Mouse (Mus musculus) left cerebral cortex, adult 11 months (tissue): Measurements from ENCODE around the gene Abcg2.
"Not testable (repeated sequence)": the region's sequence is repeated elsewhere in the genome, so short reads cannot be mapped to it uniquely, and the experiment has no call there.

Experiments used
- DNase-seq: peaks from one replicate; pipeline ENCODE4 v3.0.0; 2022; ENCODE audit warnings: low spot score

The Abcg2 gene

DNA sequence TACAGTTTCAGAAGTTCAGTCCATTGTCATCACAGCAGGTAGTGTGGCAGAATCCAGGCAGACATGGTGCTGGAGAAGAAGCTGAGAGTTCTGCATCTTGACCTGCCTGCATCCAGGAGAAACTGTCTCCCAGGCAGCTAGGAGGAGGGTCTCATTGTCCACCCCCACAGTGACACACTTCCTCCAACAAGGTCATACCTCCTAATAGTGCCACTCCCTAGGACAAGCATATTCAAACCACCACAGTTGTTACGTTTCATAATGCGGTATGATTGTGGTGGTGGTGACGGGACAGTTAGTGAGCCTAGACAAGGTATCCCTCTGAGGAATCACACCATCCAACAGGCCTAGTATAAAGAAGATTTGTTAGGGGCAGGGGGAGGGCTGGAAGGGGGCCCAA lies at the start of gene Abcg2:
Gene Abcg2 (plus strand): TSS at position 301 of the 400 bp plus-strand sequence.
- DNase-seq, result not testable (repeated sequence)

DNA sequence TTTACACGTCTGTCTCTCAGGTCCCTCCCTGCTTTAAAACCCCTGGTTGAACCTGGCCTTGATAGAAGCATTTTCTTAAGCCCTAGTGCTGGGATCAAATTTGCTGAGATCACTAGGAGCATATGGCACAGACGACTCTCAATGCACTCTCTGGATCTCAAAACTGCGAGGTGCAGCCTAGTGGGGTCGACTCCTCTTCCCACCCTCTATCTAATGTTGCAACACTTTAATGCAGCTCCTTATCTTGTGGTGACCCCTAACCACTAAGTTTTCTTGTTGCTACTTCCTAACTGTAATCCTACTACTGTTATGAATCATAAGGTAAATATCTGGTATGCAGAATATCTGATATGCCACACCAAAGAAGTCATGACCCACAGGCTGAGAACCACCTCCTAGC lies 44.1 kb upstream of the Abcg2 start:
- not testable (repeated sequence) for DNase-seq

DNA sequence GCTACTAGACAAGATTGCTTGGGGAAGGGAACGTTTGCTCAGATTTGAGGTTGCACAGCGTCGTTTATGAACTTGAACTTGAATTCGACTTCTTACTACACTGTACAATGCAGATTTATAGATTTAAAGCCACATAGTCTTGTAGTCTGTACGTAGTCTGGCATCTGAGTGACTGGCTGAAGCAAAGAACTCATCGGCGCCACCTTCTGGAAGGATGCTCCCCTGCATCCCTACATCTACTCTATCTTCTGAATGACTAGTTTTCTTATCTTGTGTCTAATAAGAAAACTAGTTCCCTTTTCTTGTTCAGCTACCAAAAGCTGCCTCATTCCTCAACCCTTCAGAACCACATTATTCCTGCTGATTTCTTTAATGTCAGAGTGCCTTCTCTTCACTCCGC lies 41.5 kb upstream of the Abcg2 start:
- DNase-seq, result not testable (repeated sequence)

DNA sequence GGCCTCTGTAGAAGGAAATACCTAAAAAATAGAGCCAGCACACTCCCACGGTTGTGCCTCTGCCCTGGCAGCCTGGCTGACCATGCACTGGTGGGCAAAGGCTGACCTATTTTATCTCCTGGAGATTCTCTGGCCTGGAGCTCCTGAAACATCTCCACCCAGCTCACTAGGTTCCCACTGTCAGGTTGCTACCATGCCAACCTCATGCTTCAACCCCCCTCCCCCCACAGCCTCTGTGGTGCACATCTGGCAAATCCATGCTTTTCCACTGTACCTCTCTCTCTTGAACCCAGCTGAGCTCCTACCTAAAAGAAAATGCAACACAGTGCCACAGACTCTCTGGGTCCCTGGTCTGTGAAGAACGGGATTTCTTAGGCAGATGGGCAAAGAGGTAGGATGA lies 39.4 kb upstream of the Abcg2 start:
- DNase-seq, result not testable (repeated sequence)

DNA sequence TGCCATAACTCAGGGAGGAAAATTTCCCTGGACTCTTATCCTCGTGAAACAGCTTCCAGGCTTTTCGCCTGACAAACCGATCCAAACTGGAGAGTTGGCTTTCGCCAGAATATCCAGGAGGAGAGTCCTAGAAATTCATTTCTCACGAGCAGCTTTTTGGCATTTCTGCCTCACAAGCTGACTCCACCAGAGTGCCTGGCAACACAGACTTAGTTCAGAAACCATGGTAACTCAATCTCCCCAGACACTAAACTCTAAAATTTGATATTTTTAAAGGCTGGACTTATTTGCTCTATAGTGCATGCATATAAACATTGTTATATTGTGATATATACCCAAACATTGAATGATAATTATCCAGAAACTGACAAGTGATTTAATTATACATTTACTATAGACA lies 38.3 kb upstream of the Abcg2 start:
- DNase-seq, result not testable (repeated sequence)

DNA sequence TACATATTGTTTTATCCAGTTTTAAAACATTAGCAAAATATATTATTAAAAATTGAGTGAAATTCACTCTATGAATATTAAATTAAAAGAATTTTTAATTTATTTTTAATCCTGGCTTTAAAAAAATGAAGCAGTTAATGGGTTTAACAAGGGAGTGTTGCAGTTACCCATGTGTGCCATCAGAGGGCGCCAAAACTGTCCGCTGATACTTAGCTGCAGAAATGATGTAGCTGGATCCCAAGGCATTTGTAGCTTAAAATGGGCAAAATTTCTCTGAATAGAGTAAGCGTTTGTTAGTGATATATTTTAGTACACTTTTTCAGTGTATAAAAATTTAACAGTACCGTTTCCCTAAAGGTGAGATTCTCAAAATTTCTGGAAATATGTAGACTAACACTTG lies 37.5 kb upstream of the Abcg2 start:
- no peak for DNase-seq

DNA sequence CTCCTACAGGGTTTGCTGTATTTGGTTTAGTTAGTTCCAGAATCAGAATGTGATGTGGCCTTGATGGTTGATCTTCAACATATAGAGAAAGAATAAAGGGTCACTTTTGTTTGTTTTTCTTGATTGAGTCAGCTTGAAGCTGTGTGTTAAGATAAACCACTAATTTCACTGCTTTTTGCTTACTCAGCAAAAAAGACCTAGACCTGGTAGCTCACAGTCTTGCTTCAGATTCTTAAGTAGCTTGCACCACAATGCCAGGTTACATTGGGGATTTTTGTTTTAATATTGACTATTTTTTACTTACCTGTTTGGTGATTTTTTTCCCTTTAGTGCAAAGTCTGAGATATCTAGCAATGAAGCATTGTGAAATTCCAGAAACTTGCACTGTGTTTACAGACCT lies 30.5 kb upstream of the Abcg2 start:
- DNase-seq, result not testable (repeated sequence)

DNA sequence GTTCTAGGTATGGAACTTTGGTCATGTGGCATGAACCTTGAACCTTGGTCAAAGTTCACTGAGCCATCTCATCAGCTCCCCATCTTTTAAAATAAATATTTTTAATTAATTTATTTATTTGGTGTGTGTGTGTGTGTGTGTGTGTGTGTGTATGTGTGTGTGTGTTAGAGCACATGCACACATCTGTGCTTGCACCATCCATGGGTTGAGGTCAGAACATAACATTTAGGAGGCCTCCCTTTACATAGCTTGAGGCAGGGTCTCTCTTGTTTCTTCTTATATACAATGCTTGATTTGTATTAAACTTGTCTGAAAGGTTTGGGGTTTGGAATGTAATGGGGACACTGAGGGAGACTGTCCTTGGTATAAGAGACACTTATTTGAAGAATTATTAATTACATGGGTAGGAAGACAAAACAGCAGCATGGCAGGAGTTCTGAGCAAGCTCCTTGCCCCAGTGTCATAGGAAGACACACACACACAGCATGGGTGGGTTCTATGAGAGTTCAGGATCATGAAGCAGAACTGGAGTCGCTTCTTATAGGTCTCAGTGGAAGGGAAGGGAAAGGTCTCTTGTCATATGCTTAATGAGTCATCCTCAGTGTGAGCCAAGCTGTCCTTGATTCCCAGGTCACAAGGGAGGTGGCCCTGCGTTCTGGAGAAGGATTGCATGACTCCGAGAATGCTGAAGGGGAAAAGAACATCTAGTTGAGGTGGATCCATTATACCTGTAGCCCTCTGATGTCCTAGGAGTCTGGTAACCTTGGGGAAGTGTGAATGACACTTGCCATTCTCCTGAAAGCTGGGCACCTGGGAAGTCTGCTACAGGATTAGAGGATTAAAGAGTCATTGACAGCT lies 9.9 kb downstream of the Abcg2 start:
- not testable (repeated sequence) for DNase-seq

DNA sequence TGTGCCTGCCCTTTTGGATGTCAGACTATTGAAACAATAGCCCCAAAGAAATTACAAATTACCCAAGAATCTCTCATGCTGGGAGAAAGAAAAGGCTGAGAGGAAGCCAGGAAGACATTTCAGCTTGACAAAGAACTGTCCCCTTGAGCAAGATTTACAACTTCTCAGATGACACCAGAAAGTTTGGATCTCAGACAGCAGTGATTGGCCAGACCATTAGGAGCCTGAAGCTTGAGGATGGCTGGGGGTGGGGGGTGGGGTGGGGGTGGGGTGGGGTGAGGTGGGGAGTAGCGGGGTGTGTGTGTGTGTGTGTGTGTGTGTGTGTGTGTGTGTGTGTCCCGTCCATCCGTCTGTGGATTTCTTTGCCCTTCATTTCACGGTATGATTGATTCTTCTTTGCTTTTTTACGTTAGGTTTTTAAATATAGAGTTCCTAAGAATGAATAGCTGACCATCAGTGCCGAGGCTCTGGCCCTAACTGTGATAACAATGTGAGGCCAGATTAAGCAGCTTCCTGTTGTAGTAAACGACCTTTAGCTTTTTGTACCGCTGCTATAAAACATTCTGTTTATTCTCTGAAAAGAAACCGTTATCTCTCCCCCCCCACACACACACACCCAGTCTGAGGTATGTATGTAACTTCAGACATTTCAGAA lies 11.4 kb downstream of the Abcg2 start:
- DNase-seq, result not testable (repeated sequence)

DNA sequence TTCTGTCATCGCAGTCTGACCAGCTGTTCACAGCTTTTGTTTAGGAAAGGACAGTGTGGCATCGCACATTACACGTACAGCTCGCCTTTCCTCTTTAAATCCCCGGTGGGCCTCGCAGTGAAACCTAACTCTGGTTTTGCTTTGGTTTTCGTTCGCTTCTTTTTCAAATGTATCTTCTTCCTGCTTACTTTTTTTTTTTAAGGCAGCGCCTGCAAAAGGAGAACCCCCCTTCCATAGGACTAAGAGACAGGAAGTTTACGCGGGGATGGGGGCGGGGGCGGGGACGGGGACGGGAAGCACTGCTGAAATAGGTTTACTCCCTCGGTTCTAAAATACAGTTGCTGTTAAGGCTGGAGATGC lies 12.0 kb downstream of the Abcg2 start:
- no peak for DNase-seq

DNA sequence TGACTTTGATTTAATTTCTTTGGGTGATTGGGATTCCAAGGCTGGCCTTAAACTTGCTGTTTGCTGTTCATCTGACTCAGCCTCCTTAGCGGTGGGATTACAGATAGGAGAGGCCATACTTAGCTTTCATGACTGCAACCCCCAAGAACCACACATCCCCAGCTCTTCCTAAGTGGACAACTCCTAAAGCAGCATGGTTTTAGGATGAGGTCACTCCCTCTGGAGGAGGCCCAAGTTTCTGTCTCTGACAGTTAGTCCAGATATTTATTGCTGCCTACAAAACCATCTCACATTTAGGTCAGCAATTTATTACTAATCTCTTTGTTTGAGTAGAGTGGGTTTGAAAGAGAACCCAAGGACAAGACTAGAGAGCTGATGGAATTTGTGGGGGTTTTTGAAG lies 17.8 kb downstream of the Abcg2 start:
- not testable (repeated sequence) for DNase-seq

DNA sequence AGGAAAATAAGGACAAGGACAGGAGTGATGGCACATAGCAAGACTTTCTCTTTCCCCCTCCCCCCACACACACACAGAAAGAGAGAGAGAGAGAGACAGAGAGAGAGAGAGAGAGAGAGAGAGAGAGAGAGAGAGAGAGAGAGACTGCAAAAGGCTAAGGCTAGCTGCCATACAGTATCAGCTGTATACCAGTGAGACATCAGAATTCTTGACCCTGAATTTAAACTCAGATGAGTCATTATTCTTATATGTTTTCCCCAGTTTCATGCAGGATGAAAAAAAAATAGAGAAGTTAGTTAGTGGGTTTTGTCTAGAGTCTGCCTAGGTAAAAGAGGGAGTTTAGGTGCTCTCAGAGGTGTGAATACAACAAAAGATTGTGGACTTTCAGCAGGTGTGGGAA lies 18.7 kb downstream of the Abcg2 start:
- DNase-seq, result not testable (repeated sequence)

DNA sequence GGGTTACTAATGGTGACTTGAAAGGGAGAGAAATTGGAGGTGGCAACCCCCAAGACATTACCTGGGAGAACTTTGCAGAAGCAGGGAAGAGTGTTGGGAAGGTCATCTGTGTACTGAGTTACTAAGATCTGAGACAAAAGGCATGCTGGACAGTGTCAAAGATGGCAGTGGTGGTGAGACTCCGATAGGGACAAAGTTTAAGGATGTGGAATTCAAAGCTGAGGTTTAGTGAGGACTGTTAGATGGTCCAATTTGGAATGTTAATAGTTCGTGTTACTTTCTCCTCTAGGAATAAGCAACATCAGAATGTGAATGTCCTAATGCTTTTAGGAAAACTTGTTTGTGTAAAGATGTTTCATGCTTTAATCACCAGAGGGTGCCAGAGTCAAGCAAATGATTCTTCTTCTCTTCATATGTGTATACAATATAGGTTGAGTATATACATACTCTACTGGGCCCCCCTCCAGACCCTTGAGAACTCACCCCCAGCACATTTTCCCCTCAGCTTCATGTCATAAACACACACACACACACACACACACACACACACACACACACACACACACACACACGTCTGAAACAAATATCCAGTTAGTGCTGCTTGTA lies 19.3 kb downstream of the Abcg2 start:
- not testable (repeated sequence) for DNase-seq

DNA sequence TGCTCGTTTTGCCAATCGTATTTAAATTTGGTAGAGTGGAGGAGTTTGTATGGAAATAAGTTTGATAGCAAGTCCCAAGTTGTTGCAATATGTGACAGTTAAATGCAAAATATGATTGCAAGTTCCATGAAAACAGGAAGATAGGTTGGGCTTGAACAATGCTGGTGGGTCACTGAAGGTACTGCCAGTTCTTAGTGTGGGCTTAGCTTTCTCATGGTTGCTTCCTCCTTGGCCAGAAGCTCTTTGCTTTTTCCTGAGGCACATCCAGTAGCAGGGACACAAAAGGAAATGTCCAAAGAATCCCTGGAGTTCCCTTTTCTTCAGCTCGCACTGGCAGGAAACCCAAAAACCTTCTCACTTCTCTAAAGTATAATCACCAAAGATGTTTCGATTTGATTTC lies 22.3 kb downstream of the Abcg2 start:
- DNase-seq, result no peak

DNA sequence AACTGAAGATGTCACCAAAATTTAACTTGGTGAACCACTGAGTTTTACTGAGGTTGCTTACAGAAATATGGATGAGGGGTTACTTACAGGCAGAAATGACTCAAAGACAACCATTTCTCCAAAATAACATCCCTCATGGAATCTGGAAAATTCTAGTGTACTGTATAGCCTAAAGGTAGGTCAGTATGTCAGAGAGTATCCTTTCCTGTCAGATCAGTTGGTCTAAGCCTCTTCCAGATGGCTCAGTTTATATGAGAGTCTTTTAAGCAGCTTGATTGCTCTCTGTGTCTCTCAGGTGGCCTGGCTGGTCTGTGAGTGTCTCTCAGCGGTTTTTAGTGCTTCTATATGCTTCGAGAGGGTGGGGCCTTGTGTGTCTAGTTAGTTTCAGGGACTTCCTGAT lies 24.1 kb downstream of the Abcg2 start:
- DNase-seq, result no peak

DNA sequence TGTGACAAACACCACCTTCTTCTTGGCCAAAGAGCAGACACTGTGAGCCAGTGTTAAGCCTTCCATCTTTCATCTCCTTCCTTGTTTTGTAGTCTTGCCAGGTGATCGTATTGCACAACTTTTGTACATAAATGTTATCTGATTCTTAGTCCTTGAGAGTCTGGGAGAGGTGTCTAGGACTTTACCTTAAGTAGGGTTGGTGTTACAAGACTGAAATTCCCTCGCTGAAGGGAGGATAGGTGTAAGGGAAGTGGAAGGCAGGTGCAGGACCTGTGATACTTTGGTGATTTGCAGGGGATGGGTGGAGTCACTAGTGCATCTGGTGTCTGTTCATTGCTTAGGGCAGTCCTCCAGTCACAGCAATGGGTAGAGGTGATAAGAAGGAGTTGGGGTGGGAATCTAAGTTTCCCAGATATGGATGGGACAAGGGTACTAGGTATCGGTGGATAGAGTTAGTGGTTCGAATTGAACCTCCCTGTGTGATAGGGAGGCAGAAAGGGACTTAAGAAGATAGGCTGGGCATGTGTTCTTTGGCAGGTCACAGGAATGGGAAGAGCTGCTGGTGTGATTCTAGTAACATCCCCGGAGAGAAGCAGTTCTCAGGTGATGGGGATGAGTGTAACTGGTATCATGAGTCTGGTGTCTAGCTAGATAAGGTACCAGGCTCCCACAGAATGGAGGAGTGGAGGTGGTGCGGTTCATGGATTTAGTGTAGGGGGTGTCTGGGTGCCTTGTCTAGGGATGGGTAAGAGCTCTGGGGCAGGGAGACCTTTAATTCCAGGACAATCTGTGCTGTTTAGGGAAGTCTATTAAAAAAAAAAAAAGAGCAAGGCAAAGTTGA lies 25.8 kb downstream of the Abcg2 start:
- DNase-seq, result no peak

DNA sequence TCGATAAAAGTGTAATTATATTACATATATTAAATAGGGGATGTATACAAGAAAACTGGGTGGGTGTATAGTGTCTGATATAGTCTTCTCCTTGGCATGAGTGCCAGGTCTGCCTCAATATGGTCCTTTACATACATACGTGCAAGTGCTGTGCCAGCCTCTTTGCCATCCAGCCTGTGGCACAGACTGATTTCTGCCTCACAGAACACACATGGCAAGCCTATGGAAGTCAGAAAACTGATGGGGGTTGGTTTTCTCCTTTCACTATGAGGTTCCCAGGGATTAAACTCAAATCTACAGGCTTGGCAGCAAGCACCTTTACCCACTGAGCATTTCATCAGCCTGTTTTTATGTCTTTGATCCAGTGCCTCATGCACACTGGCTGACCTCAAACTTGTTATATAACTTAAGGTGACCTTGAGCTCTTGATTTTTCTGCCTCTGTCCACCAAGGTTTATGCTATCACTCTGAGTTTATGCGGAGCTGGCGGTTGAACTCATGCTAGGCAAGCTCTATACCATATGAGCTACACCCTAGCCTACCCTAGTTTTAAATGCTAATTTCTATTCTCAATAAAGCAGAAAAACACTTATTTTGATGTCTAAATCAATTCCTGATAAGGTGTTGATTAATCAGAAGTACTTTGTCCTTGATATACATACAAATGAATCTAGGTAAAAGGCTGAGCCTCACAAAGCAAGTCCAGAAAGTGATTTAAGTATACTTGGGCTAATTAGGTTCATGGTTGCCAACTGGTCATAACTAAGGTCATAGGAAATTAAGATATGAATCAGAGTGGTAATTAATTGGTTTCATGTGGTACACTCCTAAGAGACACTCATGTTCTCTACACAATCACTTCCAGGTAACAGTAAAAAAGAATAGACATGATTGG lies 26.7 kb downstream of the Abcg2 start:
- no peak for DNase-seq

DNA sequence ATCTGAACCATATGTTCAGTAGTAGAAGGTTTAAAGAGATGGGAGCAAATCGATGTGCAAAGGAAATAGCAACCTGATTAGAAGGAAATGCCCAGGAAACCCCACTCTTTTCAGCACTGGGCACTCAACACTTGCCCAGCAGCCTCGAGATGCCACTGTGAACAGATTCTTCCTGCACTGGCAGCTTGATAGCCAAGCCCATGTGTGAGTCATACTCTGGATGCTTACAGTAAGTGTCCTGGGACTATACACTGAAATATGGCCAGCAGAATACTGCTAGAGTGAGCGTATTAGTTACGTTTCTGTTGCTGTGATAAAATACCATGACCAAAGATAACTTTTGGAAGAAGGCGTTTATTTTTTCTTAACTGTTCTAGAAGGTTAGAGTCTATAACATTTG lies 39.8 kb downstream of the Abcg2 start:
- no peak for DNase-seq

DNA sequence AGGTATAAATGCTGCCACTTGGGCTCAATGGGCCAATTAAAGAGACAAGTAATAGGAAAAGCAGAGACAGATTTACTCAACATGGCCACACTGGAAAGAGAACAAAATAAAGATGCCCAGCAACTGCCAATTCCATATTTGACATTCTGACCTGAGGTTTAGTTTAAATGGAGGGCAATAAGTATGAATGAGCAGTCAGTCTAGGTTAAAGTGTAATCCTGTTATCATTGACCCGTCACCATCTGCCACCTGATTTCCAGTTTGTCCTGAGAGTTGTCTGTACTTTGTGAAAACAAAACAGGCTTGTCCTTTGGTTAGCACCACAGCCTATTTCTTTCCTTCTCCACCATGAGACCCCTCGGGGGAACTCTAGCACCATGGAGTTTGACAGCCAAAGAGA lies 44.9 kb downstream of the Abcg2 start:
- DNase-seq, result no peak

DNA sequence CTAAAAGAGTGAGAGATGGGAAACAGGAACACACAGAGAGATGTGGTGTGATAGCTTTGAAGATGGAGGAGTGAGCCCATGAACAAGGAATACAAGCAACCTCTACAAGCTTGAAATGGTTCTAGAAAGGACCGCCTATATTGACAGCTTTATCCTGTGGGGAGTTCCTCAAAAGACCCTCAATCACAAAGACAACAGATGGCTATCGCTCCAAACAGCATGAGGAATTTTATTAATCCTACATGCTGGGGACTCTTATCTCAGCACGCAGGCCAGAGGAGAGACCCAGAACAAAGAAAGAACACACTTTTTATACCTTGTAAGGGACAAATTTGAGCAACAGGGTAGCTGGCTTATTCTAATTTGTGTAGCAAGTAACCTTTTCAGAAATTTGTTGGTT lies 48.1 kb downstream of the Abcg2 start:
- no peak for DNase-seq

DNA sequence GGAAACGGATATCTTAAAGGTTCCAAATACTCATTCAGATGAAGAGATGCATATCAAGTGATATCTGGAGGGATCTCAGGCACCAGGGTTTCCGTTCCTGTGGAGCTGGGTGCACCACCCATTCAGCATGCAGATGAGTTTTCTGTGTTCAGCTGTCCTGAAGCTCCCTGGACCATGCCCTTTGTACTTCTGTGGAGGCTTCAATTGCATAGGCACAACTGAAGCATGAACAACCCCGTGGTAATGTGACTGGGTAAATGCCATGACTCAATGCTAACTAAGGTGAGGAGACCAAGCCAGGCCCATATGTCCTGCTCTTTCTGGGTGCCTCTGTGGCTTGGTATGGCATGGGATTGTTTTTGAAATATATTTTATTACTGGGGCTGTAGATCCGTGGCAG lies 49.4 kb downstream of the Abcg2 start:
- DNase-seq, result no peak
